Mouse (Mus musculus): ENCODE data around the gene Kdm5b. TPM values are rescaled to one million over a fixed set of nuclear protein-coding genes. Genes with fewer than 3 reads are reported as not detected.
A peak's percentile ranks its signal among the peaks of the same experiment; 100 is the strongest.

Kdm5b gene
- polyA plus RNA-seq, 1 experiment from 2014 or later = 90.2 TPM

GRCm38 (mm10) chr1:134653603-134654257 lies 93.8 kb downstream of the Kdm5b start:
- no peak overlapping the region for H3K4me3 ChIP-seq
- WGBS = 19% methylated on average over 10 of the region's 10 CpGs

GRCm38 (mm10) chr1:134658841-134659240 lies 98.9 kb downstream of the Kdm5b start:
- H3K9me3 ChIP-seq = no peaks in the 10 kb centered on the region
- peaks cover 12% of the 10 kb centered on the region for H3K4me1 ChIP-seq (replicated peaks)
- no peak overlapping the region for H3K4me3 ChIP-seq
- no peak overlapping the region for H3K9ac ChIP-seq
- no peak overlapping the region for H3K4me2 ChIP-seq
- H3K27me3 ChIP-seq = 0 out of 2 replicates have a peak, but pooled peaks cover 3% of the 10 kb centered on the region
- H3K36me3 ChIP-seq = no peaks in the 10 kb centered on the region
- no peak for ATAC-seq (ENCODE audit: low read depth)
- H3K27ac ChIP-seq (replicated peaks) = no peak overlapping the region
- WGBS = 71% methylated on average over 7 of the region's 7 CpGs

More at GRCm38 (mm10) chr1:134653603-134654257, 93.8 kb downstream of the Kdm5b start:
- Histone ChIP-seq H3K9me3 (no peaks in the 10 kb centered on the region), H3K4me2 (no peak overlapping the region), H3K36me3 (no peaks in the 10 kb centered on the region), H3K9ac (no peak overlapping the region), H3K27me3 (peaks cover 16% of the 10 kb centered on the region), H3K27ac (replicated peaks) (peak overlapping the region; percentile 25), H3K4me1 (replicated peaks) (peaks cover 34% of the 10 kb centered on the region)
- no peak for ATAC-seq (ENCODE audit: low read depth)

GRCm38 (mm10) chr1:134660163-134660562 lies 100.2 kb downstream of the Kdm5b start:
- no peaks in the 10 kb centered on the region for H3K27me3 ChIP-seq
- H3K4me2 ChIP-seq = no peak overlapping the region
- peaks cover 8% of the 10 kb centered on the region; the same call in 1 of the 2 replicates for H3K4me1 ChIP-seq (replicated peaks)
- no peaks in the 10 kb centered on the region for H3K9me3 ChIP-seq
- 63% methylated on average over 7 of the region's 7 CpGs for WGBS
- H3K4me3 ChIP-seq = no peak overlapping the region
- H3K9ac ChIP-seq = no peak overlapping the region
- H3K36me3 ChIP-seq = no peaks in the 10 kb centered on the region
- H3K27ac ChIP-seq (replicated peaks) = no peak overlapping the region
- ATAC-seq (ENCODE audit: low read depth) = no peak

GRCm38 (mm10) chr1:134671234-134672070 lies 111.5 kb downstream of the Kdm5b start:
- Histone ChIP-seq H3K27ac (replicated peaks) (peak overlapping the region; percentile 77), H3K4me3 (no peak overlapping the region), H3K36me3 (no peaks in the 10 kb centered on the region), H3K4me1 (replicated peaks) (peaks cover 27% of the 10 kb centered on the region), H3K9ac (0 out of 2 replicates have a peak overlapping the region, but pooled peaks have one; percentile 2), H3K4me2 (no peak overlapping the region), H3K27me3 (no peaks in the 10 kb centered on the region), H3K9me3 (no peaks in the 10 kb centered on the region)
- WGBS = 70% methylated on average over 10 of the region's 10 CpGs
- peak; percentile 54; the same call in 1 of the 2 replicates for ATAC-seq (ENCODE audit: low read depth)

GRCm38 (mm10) chr1:134674312-134674711 lies 114.3 kb downstream of the Kdm5b start:
- H3K4me1 ChIP-seq (replicated peaks) = peaks cover 17% of the 10 kb centered on the region
- no peak overlapping the region for H3K4me3 ChIP-seq
- no peak for ATAC-seq (ENCODE audit: low read depth)
- no peaks in the 10 kb centered on the region for H3K27me3 ChIP-seq
- H3K9me3 ChIP-seq = no peaks in the 10 kb centered on the region
- no peak overlapping the region for H3K9ac ChIP-seq
- H3K36me3 ChIP-seq = no peaks in the 10 kb centered on the region
- H3K4me2 ChIP-seq = no peak overlapping the region
- no peak overlapping the region; the same call in 1 of the 2 replicates for H3K27ac ChIP-seq (replicated peaks)
- 5% methylated on average over 1 of the region's 1 CpGs for WGBS

- Histone ChIP-seq H3K4me1 (replicated peaks) (peaks cover 22% of the 10 kb centered on the region), H3K27ac (replicated peaks) (no peak overlapping the region), H3K4me2 (no peak overlapping the region), H3K9me3 (no peaks in the 10 kb centered on the region), H3K27me3 (no peaks in the 10 kb centered on the region), H3K9ac (no peak overlapping the region), H3K4me3 (no peak overlapping the region), H3K36me3 (no peaks in the 10 kb centered on the region)
- WGBS = 81% methylated on average over 4 of the region's 4 CpGs
- ATAC-seq (ENCODE audit: low read depth) = no peak
Observed at GRCm38 (mm10) chr1:134679445-134679844, 119.5 kb downstream of the Kdm5b start.

- no peak overlapping the region for H3K4me2 ChIP-seq
- no peak overlapping the region for H3K9ac ChIP-seq
- no peaks in the 10 kb centered on the region for H3K27me3 ChIP-seq
- WGBS = 24% methylated on average over 6 of the region's 6 CpGs
- no peak for ATAC-seq (ENCODE audit: low read depth)
- no peak overlapping the region for H3K27ac ChIP-seq (replicated peaks)
- H3K9me3 ChIP-seq = no peaks in the 10 kb centered on the region
- no peaks in the 10 kb centered on the region for H3K36me3 ChIP-seq
- H3K4me3 ChIP-seq = no peak overlapping the region
- H3K4me1 ChIP-seq (replicated peaks) = peaks cover 22% of the 10 kb centered on the region
Observed at GRCm38 (mm10) chr1:134680617-134681016, 120.6 kb downstream of the Kdm5b start.

DNA sequence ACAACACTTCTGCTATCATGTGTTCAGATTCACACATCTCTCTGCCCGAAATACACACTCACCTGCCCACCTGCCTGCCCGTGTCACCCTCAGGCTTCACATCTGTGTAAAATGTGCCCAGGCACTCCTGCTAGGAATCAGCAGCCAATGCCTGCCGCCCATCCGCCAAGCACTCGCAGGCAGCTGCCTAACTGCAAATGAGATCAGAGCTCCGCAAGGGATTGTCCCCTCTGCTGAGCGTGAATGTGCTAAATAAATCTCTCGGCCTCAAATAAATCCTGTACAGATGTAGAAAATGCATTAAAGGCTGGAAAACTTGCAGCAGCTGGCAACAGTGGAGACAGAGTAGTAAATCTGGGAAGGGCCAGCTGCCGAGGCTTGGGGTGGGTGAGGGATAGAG lies 122.5 kb downstream of the Kdm5b start:
- H3K27ac ChIP-seq (replicated peaks) = peak overlapping the region; percentile 72

More for the DNA sequence above, 122.5 kb downstream of the Kdm5b start:
- H3K27me3 ChIP-seq = no peaks in the 10 kb centered on the region
- whole genome bisulfite sequencing = 49% methylated on average over 9 of the region's 9 CpGs
- no peak overlapping the region for H3K4me3 ChIP-seq
- peak; percentile 78 for ATAC-seq (ENCODE audit: low read depth)
- H3K4me1 ChIP-seq (replicated peaks) = peaks cover 22% of the 10 kb centered on the region
- 0 out of 2 replicates have a peak overlapping the region, but pooled peaks have one; percentile 4 for H3K9ac ChIP-seq
- H3K4me2 ChIP-seq = no peak overlapping the region
- H3K36me3 ChIP-seq = no peaks in the 10 kb centered on the region
- H3K9me3 ChIP-seq = no peaks in the 10 kb centered on the region

Other genes starting within 250 kb of the Kdm5b start
- gene Ppfia4, start 227.2 kb upstream of the Kdm5b start, polyA plus RNA-seq (2015; fragmentation: Nextera tagmentation; extraction: Ambion mirVana) = 10.9 and 11.7 TPM in 2 replicates
- gene Tmem183a, start 198.2 kb upstream of the Kdm5b start, polyA plus RNA-seq (2015; fragmentation: Nextera tagmentation; extraction: Ambion mirVana) = 105 and 117 TPM in 2 replicates
- gene 4933406M09Rik, start 174.2 kb upstream of the Kdm5b start, polyA plus RNA-seq (2015; fragmentation: Nextera tagmentation; extraction: Ambion mirVana) = not detected in 2 replicates
- gene Cyb5r1, start 154.6 kb upstream of the Kdm5b start, polyA plus RNA-seq (2015; fragmentation: Nextera tagmentation; extraction: Ambion mirVana) = 24.7 and 25.4 TPM in 2 replicates
- 79.7 and 84.0 TPM in 2 replicates for gene Adipor1, start 144.8 kb upstream of the Kdm5b start, polyA plus RNA-seq (2015; fragmentation: Nextera tagmentation; extraction: Ambion mirVana)
- 31.4 and 35.5 TPM in 2 replicates for gene Klhl12, start 104.6 kb upstream of the Kdm5b start, polyA plus RNA-seq (2015; fragmentation: Nextera tagmentation; extraction: Ambion mirVana)
- gene Rabif, start 65.5 kb upstream of the Kdm5b start, polyA plus RNA-seq (2015; fragmentation: Nextera tagmentation; extraction: Ambion mirVana) = 65.1 and 67.4 TPM in 2 replicates
- not detected in 2 replicates for gene Mgat4e, start 10.5 kb upstream of the Kdm5b start, polyA plus RNA-seq (2015; fragmentation: Nextera tagmentation; extraction: Ambion mirVana)
- 12.1 and 13.9 TPM in 2 replicates for gene Syt2, start 86.5 kb downstream of the Kdm5b start, polyA plus RNA-seq (2015; fragmentation: Nextera tagmentation; extraction: Ambion mirVana)

Measured in neural tube, embryonic 13.5 days (tissue).